In genomic region chr11:79146331-79146767, GRCm38 (mm10) we compare ENCODE assay signal across 8 mouse cellular contexts. TPM values are rescaled to one million over a fixed set of nuclear protein-coding genes. Genes with fewer than 3 reads are reported as not detected.
DNase-seq lines count a peak whose midpoint lies in the region; ATAC-seq and TF ChIP-seq lines count a peak whose summit lies in the region.

Gene Ksr1 (minus strand): TSS chr11:79146407.

- H3K27me3 ChIP-seq in Patski: no peaks in the 10 kb centered on the region
- no peaks in the 10 kb centered on the region for H3K27me3 ChIP-seq in hindbrain, embryonic 14.5 days (ENCODE audit: control insufficient read depth, insufficient read depth, low read length)

- H3K36me3 ChIP-seq in hindbrain, embryonic 14.5 days (replicated peaks; ENCODE audit: control insufficient read depth, insufficient read depth): no peaks in the 10 kb centered on the region

- CTCF ChIA-PET in Patski (lab: Charles Lee): no interaction called here

- TF ChIP-seq CTCF in Patski (IDR thresholded peaks at IDR 0.05): no peak

- peak within 1 kb of the TSS; percentile 89 for H3K27ac ChIP-seq in hindbrain, embryonic 14.5 days

- H3K9me3 ChIP-seq in hindbrain, embryonic 14.5 days (ENCODE audit: control insufficient read depth, low read length): no peaks in the 10 kb centered on the region

- peak within 1 kb of the TSS; percentile 82 for H3K4me3 ChIP-seq in hindbrain, embryonic 14.5 days (replicated peaks; ENCODE audit: low read length)

- peak within 1 kb of the TSS; percentile 86 for H3K9ac ChIP-seq in hindbrain, embryonic 14.5 days

- peak within 1 kb of the TSS; percentile 79 for H3K4me2 ChIP-seq in hindbrain, embryonic 14.5 days (replicated peaks)

- POLR2A ChIA-PET in Patski (lab: Charles Lee): no interaction called here

- peaks cover 21% of the 10 kb centered on the region for H3K4me1 ChIP-seq in hindbrain, embryonic 14.5 days (replicated peaks; ENCODE audit: control insufficient read depth, insufficient read depth, low read length)

- ATAC-seq in Patski: peak; percentile 57
- ATAC-seq in hindbrain, embryonic 14.5 days (ENCODE audit: low FRiP score): peak; percentile 97

- in situ Hi-C loops in Patski (cut with MboI; ENCODE audit: low pct_unique_long_range_greater_than_20kb): loop anchor here (5.0 kb wide), 1 partner anchor 114 kb away; no protein-coding TSS in a partner anchor

- DNase-seq in Patski (ENCODE audit: low read depth, low spot score): peak; percentile 37
- peak; percentile 93 to 94 for DNase-seq in cerebellum, postnatal 14 days
- peak; percentile 94 to 95 for DNase-seq in frontal cortex, postnatal 25 days (ENCODE audit: low spot score in 2 of 2)
- peak; percentile 95 for DNase-seq in hindbrain, embryonic 14.5 days (ENCODE audit: low spot score)
- peak; percentile 96 for DNase-seq in layer of hippocampus, postnatal 36 days
- peak; percentile 96 for DNase-seq in lung, postnatal 36 days
- DNase-seq in retina, postnatal 1 day: peak; percentile 97
- DNase-seq in urinary bladder, adult 18-20 months (ENCODE audit: low spot score in 2 of 2): peak; percentile 84 to 91

- WGBS in hindbrain, embryonic 14.5 days: under 1% methylated on average over 42 of the region's 42 CpGs

RNA-seq across cellular contexts. Expression of gene Ksr1, which starts in this region (rescaled TPM):
- 10.0 TPM for polyA plus RNA-seq in Patski (2021)
- 7.7 and 9.9 TPM in 2 replicates for polyA plus RNA-seq in hindbrain, embryonic 14.5 days (2014; fragmentation: Nextera tagmentation; extraction: Ambion mirVana)
- 100 to 1,000 TPM; 183 to 261 TPM for total RNA-seq in layer of hippocampus, postnatal 36 days (2021)

Comparison
In these comparisons a context has a peak if more than half of its experiments do, and no peak if none do; other contexts are left out.
1. Peak in every context shown above with its lines: DNase-seq, ATAC-seq, H3K4me3 ChIP-seq and H3K27ac ChIP-seq.
2. DNase-seq: peak in every context shown above with its lines; median percentile 97 in retina, postnatal 1 day; 96 in layer of hippocampus, postnatal 36 days; 96 in lung, postnatal 36 days; 95 in hindbrain, embryonic 14.5 days; 94 in frontal cortex, postnatal 25 days; 94 in cerebellum, postnatal 14 days; 88 in urinary bladder, adult 18-20 months; 37 in Patski.